Mouse (Mus musculus) MEL (cell line): ENCODE results near the gene Cbarp.

ENCODE experiments used
- EP300 ChIP-seq, 2 experiments: IDR thresholded peaks; 2 replicates each; pipeline ENCODE4 v1.6.1; 2011; ENCODE audit warnings: improper control_type of control experiment in 2 of 2, low read length in 2 of 2, low read depth in 1 of 2, mild to moderate bottlenecking in 1 of 2
- MEF2A ChIP-seq: IDR thresholded peaks from 2 replicates; pipeline ENCODE4 v1.6.1; 2014; ENCODE audit warnings: low read depth, mild to moderate bottlenecking, inconsistent platforms, low read length, improper control_type of control experiment; ENCODE audit not compliant: poor library complexity, insufficient replicate concordance, severe bottlenecking; ENCODE audit errors: extremely low read depth
- POLR2A ChIP-seq, 2 experiments: IDR thresholded peaks; 2 replicates each; pipeline ENCODE4 v1.6.1; 2011 to 2012; ENCODE audit warnings: low read length in 2 of 2, mild to moderate bottlenecking in 2 of 2, control low read depth in 1 of 2, improper control_type of control experiment in 1 of 2, low read depth in 1 of 2, moderate library complexity in 1 of 2; ENCODE audit not compliant: control insufficient read depth in 1 of 2, insufficient read depth in 1 of 2, poor library complexity in 1 of 2
- TAL1 ChIP-seq: IDR thresholded peaks from 2 replicates; pipeline ENCODE4 v1.6.1; 2012; ENCODE audit warnings: mild to moderate bottlenecking, inconsistent platforms, low read length, moderate library complexity, mixed read lengths
- ZC3H11A ChIP-seq: IDR thresholded peaks from 2 replicates; pipeline ENCODE4 v1.6.1; 2012; ENCODE audit warnings: low read depth, mild to moderate bottlenecking, inconsistent platforms, low read length, improper control_type of control experiment

- TF ChIP-seq EP300 (IDR thresholded peaks at IDR 0.05; ENCODE audit: low read depth in 1 of 2, low read length in 2 of 2) (no peak), ZC3H11A (no peak), MEF2A (no peak), TAL1 (no peak), POLR2A (IDR thresholded peaks at IDR 0.05; ENCODE audit: control insufficient read depth in 1 of 2, insufficient read depth in 1 of 2, low read depth in 1 of 2, low read length in 2 of 2, poor library complexity in 1 of 2) (no peak)
Measured at GRCm38 (mm10) chr10:80151211-80152034, 10.8 kb upstream of the Cbarp start.
